Mouse (Mus musculus): Measurements from ENCODE around the gene P2rx6. TPM values are rescaled to one million over a fixed set of nuclear protein-coding genes. Genes with fewer than 3 reads are reported as not detected.
A peak's percentile ranks its signal among the peaks of the same experiment; 100 is the strongest.
"Not testable (repeated sequence)": the region's sequence is repeated elsewhere in the genome, so short reads cannot be mapped to it uniquely, and the experiment has no call there.

Gene P2rx6
- polyA plus RNA-seq, 3 experiments from 2014 or later = not detected

- no peak for ATAC-seq
These were observed 1.9 kb downstream of the P2rx6 start for GRCm38 (mm10) chr16:17563580-17563979.

DNA sequence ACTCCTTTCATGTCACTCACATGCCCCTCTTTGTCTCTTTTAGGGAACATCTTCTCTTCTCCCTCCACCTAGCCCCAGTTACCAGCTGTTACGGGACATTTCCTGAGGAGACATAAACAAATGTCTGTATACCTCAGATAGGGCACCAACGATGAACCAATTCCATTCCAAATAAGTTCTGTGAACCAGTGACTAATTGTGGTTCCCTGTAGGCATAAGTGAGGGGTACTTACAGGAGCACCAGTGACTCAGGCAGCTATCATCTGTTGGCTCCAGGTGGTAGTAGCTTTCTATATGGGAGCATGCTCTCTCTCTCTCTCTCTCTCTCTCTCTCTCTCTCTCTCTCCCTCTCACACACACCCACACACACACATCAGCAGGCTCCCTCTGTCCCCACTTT, 2.5 kb downstream of the P2rx6 start:
- no peak for ATAC-seq

DNA sequence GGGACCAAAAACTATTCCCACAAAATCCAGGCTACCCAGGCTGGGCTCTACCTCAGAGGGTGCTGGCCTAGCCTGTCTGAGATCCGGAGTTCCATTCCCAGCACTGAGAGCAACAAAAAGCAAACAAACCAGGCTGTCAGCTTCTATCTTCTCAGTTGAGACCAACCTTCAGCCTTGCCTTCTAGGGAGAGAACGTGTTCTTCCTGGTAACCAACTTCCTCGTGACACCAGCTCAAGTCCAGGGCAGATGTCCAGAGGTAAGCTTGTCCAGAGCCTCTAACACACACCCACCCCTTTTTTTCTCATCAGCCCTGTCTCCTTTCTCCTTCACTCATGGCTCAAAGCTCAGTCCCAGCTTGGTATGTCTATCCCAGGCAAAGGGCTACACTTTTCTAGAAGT, 3.1 kb downstream of the P2rx6 start:
- ATAC-seq = no peak

DNA sequence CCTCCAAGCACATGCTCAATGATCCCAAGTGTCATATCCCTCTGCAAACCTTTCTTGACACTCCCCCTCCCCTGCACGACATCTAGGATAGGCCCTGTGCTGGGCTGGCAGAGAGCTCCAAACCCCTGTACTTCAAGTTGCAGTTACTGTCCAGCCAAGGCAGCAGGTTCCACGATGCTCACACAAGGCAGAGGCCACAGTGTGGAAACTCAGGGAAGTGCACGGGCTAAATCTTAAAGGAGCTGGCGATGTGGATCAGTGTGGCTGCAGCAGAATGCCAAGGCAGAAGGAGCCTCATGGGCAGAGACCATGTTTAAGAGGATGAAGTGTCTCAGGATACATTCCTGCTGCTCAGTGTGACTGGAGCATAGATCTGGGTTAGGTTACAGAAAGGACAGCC, 4.5 kb downstream of the P2rx6 start:
- ATAC-seq = no peak

GRCm38 (mm10) chr16:17575870-17576824, 14.5 kb downstream of the P2rx6 start:
- no peak for ATAC-seq

GRCm38 (mm10) chr16:17576825-17577215, 15.1 kb downstream of the P2rx6 start:
- no peak for ATAC-seq

GRCm38 (mm10) chr16:17583064-17583463, 21.4 kb downstream of the P2rx6 start, which contains the start of gene Slc7a4:
TSS of gene Slc7a4 (minus strand) at chr16:17583214.
- no peak for ATAC-seq

- ATAC-seq = no peak
These were observed 22.9 kb downstream of the P2rx6 start for GRCm38 (mm10) chr16:17584555-17584954.

GRCm38 (mm10) chr16:17590731-17591130, 29.0 kb downstream of the P2rx6 start:
- ATAC-seq = no peak

- ATAC-seq = no peak
These were observed 39.4 kb downstream of the P2rx6 start for GRCm38 (mm10) chr16:17600944-17601562.

GRCm38 (mm10) chr16:17604941-17605340, 43.3 kb downstream of the P2rx6 start:
- no peak for ATAC-seq

- no peak for ATAC-seq
These were observed 44.0 kb downstream of the P2rx6 start for GRCm38 (mm10) chr16:17605684-17606083.

GRCm38 (mm10) chr16:17611383-17611782, 49.7 kb downstream of the P2rx6 start:
- ATAC-seq = no peak

DNA sequence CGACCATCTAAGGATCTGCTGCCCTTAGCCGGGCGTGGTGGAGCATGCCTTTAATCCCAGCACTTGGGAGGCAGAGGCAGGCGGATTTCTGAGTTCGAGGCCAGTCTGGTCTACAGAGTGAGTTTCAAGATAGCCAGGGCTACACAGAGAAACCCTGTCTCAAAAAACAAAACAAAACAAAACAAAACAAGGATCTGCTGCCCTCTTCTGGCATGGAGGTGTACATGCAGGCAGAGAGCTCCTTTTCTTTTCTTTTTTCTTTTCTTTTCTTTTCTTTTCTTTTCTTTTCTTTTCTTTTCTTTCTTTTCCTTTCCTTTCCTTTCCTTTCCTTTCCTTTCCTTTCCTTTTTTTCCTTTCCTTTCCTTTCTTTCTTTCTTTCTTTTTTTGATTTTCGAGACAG, 53.1 kb downstream of the P2rx6 start:
- not testable (repeated sequence) for ATAC-seq

- no peak for ATAC-seq
These were observed 54.5 kb downstream of the P2rx6 start for GRCm38 (mm10) chr16:17616212-17616611.

- no peak for ATAC-seq
These were observed 56.4 kb downstream of the P2rx6 start for GRCm38 (mm10) chr16:17617922-17618565.

- ATAC-seq = peak; percentile 75
These were observed 57.8 kb downstream of the P2rx6 start, which contains the start of gene Smpd4 for GRCm38 (mm10) chr16:17619198-17620105. TSS of gene Smpd4 (plus strand) at chr16:17619354.

- ATAC-seq = no peak
These were observed 60.3 kb downstream of the P2rx6 start for GRCm38 (mm10) chr16:17621936-17622335.

- no peak for ATAC-seq
These were observed 64.0 kb downstream of the P2rx6 start for GRCm38 (mm10) chr16:17625488-17626268.

- no peak for ATAC-seq
These were observed 64.5 kb downstream of the P2rx6 start for GRCm38 (mm10) chr16:17626269-17626555.
